Mouse (Mus musculus): ENCODE data around the gene Gm3633. TPM values are rescaled to one million over a fixed set of nuclear protein-coding genes. Genes with fewer than 3 reads are reported as not detected.

Gene Gm3633
- polyA plus RNA-seq (2017; shearing (Covaris generic)), result not detected

DNA sequence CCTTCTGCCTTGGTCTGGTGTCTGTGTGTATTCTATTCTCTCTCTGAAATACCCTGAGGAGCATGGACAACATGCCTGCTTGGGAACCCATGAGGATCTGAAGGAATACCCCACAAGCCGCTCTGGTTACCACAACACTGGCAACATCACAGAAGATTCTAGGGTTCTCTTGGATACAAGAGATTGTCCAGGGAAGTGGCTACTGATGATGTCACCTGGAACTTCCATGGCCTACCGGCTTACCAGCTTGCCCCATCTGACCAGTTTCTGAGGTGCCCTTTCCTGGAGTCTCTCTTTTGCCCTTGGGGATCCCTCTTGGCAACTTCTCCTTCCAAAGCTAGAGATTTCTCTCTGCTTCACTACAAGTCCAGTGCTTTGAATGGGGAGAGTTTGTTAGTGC is at the start of gene Gm3633:
TSS of gene Gm3633 (minus strand) at position 101 of the 400 bp plus-strand sequence.

DNA sequence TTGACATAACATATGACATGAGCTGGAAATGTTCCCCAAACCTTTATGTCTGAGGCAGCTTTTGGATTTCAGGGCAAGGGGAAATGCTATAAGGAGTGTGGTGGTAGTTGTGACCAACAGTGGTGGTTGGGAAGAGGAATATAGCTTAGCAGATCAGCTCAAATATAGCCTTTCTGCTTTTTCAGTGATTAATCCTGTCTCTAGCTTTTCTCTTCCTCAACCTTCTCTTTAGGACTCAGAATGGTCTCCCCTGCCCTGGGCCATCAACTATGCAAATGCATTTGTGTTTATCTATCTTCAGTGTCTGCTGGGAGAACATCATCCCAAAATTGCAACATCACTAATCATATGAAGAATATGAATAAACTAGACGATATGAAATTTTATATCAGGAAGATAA is 13.9 kb upstream of the Gm3633 start, which contains the start of gene Gm10378:
TSS of gene Gm10378 (plus strand) at position 301 of the 400 bp plus-strand sequence.

DNA sequence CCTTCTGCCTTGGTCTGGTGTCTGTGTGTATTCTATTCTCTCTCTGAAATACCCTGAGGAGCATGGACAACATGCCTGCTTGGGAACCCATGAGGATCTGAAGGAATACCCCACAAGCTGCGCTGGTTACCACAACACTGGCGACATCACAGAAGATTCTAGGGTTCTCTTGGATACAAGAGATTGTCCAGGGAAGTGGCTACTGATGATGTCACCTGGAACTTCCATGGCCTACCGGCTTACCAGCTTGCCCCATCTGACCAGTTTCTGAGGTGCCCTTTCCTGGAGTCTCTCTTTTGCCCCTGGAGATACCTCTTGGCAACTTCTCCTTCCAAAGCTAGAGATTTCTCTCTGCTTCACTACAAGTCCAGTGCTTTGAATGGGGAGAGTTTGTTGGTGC is 41.9 kb downstream of the Gm3633 start, which contains the start of gene Gm17124:
TSS of gene Gm17124 (minus strand) at position 101 of the 400 bp plus-strand sequence.

Other genes with a start within 250 kb of the Gm3633 start
- gene Gm8005, start 202.2 kb downstream of the Gm3633 start, polyA plus RNA-seq (2017; shearing (Covaris generic)), result not detected
- not detected for gene Gm8011, start 178.0 kb downstream of the Gm3633 start, polyA plus RNA-seq (2017; shearing (Covaris generic))
- gene Gm8020, start 139.6 kb downstream of the Gm3633 start, polyA plus RNA-seq (2017; shearing (Covaris generic)), result not detected
- not detected for gene Gm8024, start 117.6 kb downstream of the Gm3633 start, polyA plus RNA-seq (2017; shearing (Covaris generic))
- not detected for gene Gm17124, start 42.0 kb downstream of the Gm3633 start, polyA plus RNA-seq (2017; shearing (Covaris generic))
- gene Gm10378, start 14.0 kb upstream of the Gm3633 start, polyA plus RNA-seq (2017; shearing (Covaris generic)), result not detected
- not detected for gene Gm3015, start 126.9 kb upstream of the Gm3633 start, polyA plus RNA-seq (2017; shearing (Covaris generic))
- not detected for gene Gm10377, start 156.1 kb upstream of the Gm3633 start, polyA plus RNA-seq (2017; shearing (Covaris generic))
- not detected for gene Gm21977, start 211.6 kb upstream of the Gm3633 start, polyA plus RNA-seq (2017; shearing (Covaris generic))